Mouse (Mus musculus): ENCODE measurements around the gene Wdr66.

GRCm38 (mm10) chr5:123285174-123285573 lies 33.3 kb downstream of the Wdr66 start:
- no peak for TF ChIP-seq CTCF (IDR thresholded peaks at IDR 0.05; ENCODE audit: insufficient read depth, low read depth, low read length)
- no peak for TF ChIP-seq POLR2A (IDR thresholded peaks at IDR 0.05; ENCODE audit: insufficient read depth, low read depth, low read length)

Measured in olfactory bulb, adult 2 months (tissue).